Mouse (Mus musculus): ENCODE measurements around the gene Ddah2.
"Not testable (repeated sequence)": the region's sequence is repeated elsewhere in the genome, so short reads cannot be mapped to it uniquely, and the experiment has no call there.

Ddah2 gene

DNA sequence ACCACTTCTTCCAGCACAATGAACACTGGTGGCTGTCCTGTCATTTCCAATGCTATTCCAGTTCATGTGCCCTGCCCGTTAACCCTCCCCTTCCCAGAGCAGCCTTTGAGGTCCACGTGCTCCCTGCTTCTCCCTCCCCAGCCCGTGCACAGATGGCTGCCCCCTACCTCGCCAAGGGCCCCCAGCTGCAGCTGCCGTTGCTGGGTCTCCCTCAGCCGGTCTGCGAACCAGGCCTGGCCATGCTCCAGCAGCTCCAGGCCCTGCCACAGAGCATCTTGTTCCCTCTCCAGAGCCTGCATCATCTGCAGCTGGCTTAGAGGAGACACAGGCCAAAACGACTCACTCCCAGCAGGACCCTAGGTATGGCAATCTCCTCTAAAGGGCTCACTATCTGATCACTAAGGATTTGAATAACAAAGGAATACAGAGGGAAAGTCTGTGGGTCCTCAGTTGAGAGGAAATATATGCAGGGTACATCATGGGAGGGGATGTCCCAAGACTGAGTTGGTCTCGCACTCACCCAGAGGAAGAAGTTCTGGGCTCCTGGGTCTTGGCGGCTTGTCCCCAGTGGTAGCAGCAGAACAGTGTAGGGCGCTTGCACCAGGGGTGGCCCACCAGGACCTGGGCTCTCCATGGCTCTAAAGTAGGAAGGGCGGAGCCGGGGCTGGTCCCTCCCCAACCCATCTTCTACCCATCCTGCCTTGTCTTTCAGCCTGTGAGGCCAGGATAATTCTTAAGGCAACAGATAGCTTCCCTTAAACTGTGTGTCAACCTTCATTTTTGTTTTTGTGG lies 31.4 kb upstream of the Ddah2 start, which contains the start of gene Sapcd1:
Gene Sapcd1, minus strand, starts transcription at position 740 of the 792 bp plus-strand sequence.
- DNase-seq (ENCODE audit: low spot score) = no peak

DNA sequence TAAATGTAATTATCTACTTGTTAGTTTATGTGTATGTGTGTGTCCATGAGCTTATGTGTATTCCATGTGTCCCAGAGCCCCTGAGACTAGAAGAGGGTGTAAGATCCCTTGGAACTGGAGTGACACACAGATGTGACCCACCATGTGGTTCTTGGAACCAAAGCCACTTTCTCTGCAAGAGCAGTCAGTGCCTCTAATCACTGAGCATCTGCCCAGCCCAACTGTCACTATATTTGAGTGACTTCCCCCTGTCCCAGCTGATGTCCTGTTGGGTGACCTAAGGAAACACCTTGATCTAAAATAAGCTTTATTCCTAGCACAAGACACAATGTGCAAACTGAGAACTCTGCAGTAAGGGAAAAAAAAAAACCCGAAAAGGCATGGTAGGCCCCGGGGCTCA lies 30.5 kb upstream of the Ddah2 start:
- no peak for DNase-seq (ENCODE audit: low spot score)

DNA sequence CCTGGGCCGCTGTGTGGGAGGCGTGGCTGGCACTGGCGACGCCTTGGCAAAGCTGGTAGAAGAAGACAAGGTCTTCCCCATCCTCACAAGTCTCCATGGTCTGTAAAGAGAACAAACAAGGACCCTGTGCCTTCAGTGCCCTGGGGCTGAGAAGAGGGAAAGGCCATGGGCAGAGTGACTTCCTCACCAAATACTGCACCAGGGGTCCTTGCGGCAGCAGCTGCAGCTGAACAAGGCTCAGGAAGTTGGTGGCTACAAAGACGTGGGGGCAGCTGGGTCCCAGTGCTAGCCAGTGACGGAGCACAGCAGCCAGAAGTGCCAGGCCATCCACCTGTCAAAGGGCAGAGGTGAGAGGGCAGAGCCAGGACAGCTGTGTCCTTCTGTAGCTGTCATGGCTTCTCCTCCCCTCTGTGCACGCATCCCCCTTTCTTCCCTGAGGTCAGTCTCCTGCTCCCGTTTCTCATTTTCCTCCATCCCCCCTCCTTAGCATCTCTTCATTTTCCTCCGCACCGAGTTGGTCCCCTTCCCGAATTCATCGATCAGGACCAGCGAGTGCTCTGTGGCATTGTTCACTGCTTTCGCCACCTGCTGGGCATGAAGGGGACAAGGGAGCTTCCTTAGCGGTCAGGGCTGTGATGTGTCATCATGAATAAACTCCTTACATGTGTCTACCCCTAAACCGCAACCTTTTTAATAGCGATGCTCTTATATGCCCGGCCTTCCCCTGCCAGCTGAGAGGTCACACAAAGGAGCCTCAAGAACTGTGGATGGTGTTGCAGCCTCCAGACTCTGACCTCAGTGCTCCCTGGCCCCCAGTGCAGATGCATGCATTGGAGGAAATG lies 28.9 kb upstream of the Ddah2 start:
- DNase-seq (ENCODE audit: low spot score) = no peak

DNA sequence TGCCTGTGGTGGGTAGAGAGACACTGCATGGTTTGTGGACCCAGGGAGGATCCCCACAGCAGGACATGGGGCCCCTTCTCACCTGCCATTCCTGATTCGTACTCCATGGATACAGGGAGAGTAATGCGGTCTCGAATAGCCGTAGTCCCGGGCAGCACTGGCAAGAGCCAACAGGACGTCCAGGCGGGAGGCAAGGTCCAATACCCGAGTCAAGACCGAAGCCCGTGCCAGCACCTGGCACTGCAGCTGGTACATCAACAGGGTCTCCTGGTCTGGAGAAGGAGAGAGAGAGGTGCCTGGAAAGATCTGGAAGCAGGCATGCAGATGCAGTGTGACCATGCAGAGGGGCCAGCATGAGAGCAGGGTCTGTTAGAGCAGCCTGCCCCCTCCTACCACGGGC lies 27.6 kb upstream of the Ddah2 start:
- no peak for DNase-seq (ENCODE audit: low spot score)

DNA sequence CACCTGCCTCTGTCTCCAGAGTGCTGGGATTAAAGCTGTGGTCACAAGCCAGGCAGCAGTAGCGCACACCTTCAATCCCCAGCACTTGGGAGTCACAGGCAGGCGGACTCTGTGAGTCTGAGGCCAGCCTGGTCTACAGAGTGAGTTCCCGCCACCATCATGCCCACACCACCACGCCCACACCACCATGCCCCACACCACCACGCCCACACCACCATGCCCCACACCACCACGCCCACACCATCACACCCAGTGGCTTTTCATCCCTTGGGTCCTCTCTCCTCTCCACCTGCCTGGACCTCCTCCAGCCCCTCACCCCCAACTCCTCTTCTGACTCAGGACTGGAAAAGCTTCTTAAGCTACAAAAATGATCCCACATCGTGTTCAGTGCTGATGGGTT lies 27.0 kb upstream of the Ddah2 start:
- DNase-seq (ENCODE audit: low spot score) = no peak

DNA sequence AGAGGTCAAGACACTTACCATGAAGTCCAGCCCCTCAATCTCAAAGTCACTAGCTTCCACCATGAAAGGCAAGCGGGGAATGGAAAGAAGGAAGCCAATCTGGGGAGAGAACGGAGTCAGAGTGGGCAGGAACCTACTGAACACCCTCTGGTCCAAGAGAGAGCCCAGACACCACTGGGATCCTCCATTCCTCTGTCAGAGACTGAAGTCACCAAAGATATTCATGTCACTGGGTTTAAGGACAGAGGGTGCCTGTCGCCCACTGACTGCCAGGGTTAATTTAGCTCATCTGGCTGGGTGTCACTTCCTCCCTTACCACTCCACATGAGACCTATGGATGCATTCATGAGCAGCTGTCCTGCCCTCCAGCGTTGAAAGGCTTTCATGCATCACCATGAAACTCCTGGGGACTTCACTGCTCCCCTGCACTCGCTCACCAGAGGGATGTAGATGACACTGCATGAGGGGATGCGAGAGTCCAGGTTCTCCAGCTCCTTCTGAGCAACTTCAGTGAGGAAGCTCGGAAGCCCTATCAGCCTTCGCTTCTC lies 26.4 kb upstream of the Ddah2 start:
- DNase-seq (ENCODE audit: low spot score) = no peak

DNA sequence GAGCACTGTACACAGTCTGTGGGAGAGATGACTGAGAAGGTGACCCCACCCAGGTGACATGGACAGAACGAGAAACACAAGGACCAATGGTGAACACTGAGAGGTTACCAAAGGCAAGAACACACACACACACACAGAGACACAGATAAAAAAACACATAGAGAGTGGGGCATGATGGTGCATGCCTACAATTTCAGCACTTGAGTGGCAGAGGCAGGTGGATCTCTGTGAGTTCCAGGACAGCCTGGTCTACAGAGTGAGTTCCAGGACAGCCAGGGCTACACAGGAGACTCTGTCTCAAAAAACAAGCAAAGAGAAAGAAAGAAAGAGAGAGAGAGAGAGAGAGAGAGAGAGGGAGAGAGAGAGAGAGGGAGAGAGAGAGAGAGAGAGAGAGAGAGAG lies 25.1 kb upstream of the Ddah2 start:
- not testable (repeated sequence) for DNase-seq (ENCODE audit: low spot score)

DNA sequence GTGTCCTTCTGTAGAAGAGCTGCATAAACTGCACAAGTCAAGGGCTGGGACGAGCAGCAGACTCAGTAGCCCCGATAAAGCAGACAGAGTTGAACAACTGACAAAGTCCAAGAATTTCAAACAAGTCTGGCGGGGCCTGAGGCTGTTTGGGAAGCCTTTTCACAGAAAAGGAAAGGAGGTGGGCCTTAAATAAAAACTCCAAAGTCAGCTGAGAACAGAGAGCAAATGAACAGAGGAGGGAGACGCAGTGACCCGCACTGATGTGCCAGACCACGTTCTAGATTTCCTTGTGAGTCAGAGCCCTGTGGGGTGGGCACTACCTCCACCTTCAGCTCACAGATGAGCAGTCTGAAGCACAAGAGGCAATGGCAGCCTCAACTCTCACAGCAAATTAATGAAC lies 23.9 kb upstream of the Ddah2 start:
- no peak for DNase-seq (ENCODE audit: low spot score)

DNA sequence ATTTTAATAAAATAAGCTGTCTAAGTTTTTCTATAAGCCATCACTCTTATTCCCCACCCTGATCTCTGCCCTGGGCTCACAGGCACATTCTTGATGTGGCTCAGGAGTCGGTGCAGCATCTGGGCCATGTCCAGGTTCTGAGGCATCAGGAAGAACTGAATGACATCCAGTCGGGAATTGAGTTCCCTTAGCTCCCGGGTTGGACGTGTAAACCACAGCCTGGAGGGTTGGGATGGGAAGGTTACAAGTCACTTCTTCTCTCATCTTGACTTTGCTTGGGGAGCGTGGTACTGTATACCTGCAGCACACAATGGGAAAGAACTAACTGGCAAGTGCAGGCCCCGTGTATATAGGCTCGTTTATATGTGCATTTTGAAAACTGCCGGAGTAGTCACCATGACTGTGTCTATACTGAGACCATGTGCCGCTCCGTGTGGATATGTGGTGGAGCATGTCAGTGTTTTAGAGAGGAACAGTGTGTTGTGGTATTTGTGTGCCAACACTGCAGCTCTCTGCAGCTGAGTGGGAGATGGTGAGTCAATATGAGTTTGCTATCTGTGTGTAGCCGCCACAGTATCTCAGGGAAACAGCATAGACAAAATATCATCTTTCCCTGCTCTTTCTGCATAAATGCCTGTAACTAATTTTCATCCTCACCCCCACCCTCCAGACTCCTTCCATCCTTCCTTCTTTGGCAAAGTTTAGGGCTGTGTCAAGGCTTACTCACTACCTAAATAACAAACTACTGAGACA lies 19.5 kb upstream of the Ddah2 start:
- DNase-seq (ENCODE audit: low spot score) = no peak

DNA sequence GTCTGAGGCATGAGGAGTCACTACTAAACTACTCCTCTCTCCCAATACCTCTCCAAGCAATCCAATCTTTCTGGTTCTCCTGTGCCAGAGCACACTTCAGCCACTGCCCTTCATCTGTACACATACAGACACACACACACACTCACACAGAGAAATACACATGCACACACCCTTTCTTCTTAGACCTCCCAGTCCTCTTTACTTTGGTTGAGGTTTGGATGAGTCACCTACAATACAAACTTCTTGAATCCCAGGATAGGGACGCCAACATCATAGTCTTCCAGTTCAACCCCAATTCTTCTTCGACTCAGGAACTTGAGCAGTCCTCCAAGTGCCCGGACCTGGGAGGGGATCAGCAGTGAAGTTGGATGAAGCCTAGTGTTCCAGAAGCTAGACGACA lies 15.0 kb upstream of the Ddah2 start:
- DNase-seq (ENCODE audit: low spot score) = no peak

DNA sequence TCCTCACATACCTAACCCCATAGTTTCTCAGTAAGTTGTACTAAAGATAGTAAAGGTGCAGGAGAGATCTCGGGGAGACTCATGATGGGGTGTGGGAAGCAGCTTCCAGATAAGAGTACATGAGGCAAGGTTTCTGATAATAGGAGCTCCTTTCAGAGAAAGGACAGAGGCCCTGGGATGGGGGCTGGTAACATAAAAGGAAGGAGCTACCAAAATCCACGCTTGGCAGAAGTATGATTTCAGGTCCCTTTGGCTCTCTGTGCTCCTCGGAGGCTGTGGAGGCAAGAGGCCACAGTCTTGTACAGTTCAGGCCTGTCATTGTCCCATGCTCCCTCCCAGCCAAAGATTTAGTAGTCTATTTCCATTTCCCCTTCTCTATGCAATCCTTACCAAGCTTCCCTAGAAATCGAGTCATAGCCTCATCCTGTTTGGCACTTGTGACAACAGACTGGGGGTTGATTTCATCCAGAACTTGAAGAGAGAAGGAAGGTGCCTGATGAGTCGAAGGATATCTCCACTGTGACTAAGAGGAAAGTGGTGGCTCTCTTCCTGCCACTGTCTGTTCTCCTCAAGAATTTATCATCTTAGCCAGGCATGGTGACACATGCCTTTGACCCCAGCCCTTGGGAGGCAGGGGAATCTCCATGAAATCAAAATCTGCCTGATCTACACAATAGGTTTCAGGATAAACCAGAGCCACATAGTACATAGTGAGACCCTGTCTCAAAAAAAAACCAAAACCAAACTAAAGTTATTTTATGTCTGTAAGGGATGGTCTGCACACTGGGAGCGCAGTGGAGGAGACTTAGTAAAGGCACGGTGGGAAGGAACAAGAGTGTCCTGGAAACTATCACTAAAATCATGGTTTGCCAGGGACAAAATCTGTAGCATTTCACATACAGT lies 13.7 kb upstream of the Ddah2 start:
- no peak for DNase-seq (ENCODE audit: low spot score)

DNA sequence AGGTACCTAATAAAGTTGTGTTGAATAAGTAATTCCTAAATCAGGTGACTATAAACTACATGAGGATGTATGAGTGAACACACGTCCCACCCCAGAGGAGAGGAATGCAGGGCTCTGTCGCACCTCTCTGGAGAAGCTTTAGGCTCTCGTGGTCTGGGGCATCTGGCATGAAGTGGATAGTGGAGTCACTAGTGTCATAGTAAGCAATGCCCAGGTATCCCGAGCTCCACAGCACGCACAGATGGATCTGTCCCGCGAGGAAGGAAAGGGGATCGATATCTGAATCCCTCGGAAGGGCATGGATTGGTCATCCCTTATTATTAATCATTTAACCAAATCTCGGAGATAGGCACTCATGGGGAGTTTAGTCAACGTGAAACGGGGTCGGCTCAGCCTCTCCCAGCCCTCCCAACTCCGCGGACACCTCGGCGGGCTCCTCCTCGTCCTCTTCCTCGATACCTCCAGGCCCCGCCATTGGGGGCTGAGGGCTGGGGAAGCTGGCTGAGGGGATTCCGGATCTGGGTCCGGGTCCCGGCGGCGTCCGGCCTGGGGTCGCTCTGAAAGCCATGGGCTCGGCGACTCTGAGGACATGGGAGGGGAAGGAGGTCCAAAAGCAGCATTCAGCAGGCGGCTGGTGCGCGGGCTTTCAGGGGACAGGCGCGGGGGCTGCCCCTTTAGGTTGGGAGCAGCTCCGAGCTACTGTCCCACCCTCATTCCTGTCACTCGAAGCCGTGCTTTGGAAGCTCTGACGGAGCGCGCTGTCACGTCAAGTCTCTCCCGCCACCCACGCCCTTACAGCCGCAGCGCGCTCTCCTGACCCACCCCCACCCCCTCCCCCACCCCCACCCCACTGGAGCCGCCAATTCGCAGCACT lies 12.8 kb upstream of the Ddah2 start:
- DNase-seq (ENCODE audit: low spot score) = no peak

DNA sequence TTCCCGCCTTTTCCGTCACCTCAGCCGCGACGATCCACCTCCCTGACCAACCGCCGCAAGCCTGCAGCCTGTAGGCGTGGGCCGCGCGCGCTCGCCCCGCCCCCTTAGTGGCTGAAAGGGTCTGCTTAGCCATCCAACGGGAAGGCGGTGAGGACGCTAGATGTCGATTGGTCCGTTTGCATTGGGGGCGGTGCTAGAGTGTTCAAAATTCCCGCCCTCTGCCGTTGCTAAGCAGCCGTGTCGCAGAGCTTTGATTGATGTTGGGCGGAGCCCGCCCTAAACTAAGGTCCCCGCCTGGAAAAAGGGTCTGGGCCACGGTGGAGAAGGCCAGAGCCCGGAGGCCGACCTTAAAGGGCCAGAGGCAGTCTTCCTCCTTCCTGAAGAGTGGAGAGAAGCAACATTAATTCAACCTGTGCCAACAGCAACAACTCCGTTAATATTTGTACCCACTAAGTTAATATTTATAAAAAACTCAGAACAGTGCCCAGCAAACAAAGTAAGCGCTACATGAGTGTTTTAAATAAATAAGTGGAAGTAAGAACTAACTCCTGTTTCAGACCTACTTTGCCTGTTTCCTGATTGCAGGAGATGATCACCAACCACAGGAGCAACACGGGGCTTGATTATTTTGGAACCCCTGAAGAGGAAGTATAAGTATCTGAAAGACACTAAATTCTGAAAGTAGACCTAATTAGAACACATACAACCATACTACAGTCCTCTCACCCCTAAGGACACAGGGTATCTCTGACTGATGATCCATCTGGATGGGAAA lies 12.0 kb upstream of the Ddah2 start, which contains the start of gene Msh5:
Gene Msh5, minus strand, starts transcription at position 65 of the 775 bp plus-strand sequence.
- DNase-seq (ENCODE audit: low spot score) = peak; percentile 79

DNA sequence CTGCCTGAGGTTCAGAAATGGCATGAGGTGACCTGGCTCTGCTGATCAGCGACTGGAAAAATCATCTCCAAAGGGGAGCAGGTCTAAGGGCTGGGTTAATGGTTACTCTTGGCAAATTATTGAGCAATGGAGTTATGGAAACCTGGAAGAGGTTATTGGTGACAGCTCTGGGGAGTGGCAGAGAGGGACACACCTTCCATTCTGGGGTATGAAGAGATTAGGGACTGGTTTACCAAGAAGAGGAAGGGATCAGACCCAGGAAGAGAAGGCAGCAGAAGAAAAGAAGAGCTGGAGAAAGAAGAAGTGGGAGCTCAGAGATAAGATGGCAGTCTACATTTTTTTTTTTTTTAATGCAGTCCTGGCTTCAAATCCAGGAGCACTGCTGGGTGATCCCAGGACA lies 11.1 kb upstream of the Ddah2 start:
- DNase-seq (ENCODE audit: low spot score) = no peak

DNA sequence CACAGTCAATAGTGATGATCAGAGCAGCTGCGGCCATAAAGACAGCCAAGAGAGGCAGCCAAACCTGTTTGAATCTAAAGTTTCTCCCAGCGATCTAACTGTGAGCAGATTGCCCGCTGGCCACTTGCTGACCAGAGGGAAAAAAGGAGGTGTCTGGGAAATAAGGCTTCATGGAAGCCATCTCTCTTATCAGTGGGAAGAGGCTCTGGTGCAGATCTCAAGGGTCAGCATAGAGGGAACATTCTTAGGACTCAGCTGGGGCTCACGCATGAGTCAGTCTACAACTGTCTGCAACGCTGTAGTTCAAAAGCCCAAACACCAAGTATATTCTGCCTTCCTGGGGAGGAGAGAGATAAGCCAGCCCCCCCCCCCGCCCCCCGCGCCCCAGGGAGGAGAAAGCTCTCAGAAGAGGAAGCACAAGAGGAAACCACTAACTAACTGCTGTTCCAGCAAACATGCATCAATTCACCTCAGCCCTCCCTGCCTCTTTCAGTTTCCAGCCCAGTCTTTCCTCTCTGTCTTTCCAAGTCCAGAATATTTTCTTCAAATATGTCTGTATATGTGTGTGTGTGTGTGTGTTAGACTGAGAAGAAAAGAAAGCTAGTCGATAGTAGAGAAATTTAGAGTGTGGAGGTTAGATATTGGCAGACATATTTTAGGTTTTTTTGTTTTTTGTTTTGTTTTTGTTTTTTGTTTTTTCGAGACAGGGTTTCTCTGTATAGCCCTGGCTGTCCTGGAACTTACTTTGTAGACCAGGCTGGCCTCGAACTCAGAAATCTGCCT lies 10.5 kb upstream of the Ddah2 start:
- no peak for DNase-seq (ENCODE audit: low spot score)

DNA sequence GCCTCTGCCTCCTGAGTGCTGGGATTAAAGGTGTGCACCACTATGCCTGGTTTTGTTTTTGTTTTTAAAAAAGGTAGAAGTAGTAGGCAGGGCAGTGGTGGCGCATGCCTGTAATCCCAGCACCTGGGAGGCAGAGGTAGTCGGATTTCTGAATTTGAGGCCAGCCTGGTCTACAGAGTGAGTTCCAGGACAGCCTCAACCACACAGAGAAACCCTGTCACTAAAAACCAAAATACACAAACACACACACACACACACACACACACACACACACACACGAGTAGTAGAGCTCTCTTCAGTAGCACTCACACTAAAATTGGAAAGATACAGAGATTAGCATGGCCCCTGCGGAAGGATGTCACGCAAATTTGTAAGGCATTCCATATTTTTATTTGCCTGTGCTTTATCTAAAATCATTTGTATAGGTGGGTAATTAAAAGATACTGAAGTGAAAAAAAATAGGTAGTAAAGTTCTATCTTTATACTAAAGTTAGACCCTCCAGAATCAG lies 9.8 kb upstream of the Ddah2 start:
- no peak for DNase-seq (ENCODE audit: low spot score)

DNA sequence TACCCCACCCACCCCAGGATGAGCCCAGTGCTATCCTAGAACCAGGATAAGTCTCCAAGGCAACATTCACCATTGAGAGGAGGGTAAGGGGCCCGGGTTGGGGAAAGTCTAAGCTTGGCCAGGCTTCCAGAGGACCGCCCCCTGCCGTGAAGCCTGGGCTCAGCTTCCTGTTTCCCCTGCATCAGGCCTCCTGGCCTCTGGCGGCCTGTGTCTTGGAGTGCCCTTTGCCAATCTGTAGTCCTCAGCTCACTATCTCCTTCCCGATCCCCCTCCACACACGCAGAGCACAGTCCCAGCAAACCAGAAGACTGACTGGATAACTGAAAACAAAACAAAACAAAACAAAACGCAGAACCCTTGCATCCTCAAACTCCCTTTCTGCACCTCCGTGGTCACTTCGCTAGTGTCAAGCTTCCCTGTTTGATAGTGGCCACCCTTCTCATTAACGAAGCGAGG lies 9.2 kb upstream of the Ddah2 start, which contains the start of gene Clic1:
Gene Clic1, plus strand, starts transcription at position 406 of the 456 bp plus-strand sequence.
- DNase-seq (ENCODE audit: low spot score) = no peak

DNA sequence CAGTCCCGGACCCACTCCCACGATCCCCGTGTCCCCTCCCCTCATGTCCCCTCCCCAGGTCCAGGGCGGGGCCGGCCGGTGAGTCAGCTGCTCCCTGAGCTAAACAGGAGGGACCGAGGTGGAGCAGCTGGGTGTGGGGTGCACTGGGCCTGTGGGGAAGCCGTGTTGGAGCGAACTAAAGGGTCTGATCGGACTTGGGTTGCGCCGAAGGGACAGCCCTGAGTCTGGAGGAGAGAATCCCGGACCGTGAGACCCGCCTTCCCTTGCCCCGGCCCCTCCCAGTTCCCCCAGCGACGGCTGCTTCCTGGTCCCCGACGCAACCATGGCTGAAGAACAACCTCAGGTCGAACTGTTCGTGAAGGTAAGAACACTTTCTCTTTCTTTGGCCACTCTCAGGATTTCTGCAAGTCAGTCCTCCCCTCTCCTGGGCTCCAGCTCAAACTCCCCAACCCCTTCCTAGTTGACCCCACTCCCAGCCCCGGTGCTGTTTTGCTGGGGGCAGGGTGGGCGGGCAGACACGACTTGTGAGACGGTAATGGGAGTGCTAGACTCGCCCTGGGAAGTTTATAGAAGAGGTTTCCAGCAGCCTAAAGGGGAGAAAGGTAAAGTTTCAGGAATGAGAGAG lies 8.6 kb upstream of the Ddah2 start:
- DNase-seq (ENCODE audit: low spot score) = no peak
